Mouse (Mus musculus): Measurements from ENCODE around the gene Arhgef7.

- no peak for TF ChIP-seq CTCF (IDR thresholded peaks at IDR 0.05; ENCODE audit: low read depth, low read length)
- TF ChIP-seq POLR2A (IDR thresholded peaks at IDR 0.05; ENCODE audit: insufficient read depth, low read length), result no peak
- TF ChIP-seq EP300 (IDR thresholded peaks at IDR 0.05; ENCODE audit: insufficient read depth, low read depth, low read length), result no peak
Measured at GRCm38 (mm10) chr8:11846807-11847206, 119.3 kb downstream of the Arhgef7 start.
